Mouse (Mus musculus): ENCODE results near the gene Upf1. TPM values are rescaled to one million over a fixed set of nuclear protein-coding genes. Genes with fewer than 3 reads are reported as not detected.

Gene Upf1
- 7.2 and 8.6 TPM in 2 replicates for polyA plus RNA-seq (2015; fragmentation: Nextera tagmentation; extraction: Ambion mirVana)

DNA sequence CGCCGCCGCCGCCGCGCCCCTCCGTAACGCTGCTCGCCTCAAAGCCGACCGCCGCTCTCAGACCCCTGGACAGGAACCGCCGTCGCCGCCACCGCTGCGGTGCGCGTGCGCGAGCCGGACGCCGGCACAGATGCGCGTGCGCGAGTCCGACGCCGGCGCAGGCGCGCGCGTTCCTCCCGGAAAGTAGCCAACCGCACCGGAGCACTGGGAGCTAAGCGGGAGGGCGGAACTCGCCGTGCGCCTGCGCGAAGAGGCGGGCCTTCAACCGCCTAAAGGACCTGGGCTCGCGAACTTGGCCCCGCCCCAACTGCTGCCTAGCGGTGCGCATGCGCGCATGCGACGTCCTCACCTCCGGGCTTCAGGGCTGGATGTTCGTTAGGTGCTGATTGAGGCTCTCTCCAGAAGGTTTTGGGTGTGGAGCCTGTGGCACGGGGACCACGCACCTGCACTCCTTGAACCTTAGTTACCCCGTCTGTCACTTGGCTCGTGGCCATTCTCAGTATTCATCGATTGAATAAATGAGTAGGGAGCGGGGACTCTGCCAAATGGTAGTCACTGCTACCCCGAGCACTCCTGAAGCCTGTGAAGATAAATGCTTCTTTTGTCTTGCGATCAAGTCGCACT lies at the start of gene Upf1:
Gene Upf1 (minus strand): TSS at position 85 of the 624 bp plus-strand sequence.

GRCm38 (mm10) chr8:70373397-70374317 lies 20.6 kb upstream of the Upf1 start, which contains the start of gene Comp:
Gene Comp, plus strand, starts transcription at chr8:70373558.

DNA sequence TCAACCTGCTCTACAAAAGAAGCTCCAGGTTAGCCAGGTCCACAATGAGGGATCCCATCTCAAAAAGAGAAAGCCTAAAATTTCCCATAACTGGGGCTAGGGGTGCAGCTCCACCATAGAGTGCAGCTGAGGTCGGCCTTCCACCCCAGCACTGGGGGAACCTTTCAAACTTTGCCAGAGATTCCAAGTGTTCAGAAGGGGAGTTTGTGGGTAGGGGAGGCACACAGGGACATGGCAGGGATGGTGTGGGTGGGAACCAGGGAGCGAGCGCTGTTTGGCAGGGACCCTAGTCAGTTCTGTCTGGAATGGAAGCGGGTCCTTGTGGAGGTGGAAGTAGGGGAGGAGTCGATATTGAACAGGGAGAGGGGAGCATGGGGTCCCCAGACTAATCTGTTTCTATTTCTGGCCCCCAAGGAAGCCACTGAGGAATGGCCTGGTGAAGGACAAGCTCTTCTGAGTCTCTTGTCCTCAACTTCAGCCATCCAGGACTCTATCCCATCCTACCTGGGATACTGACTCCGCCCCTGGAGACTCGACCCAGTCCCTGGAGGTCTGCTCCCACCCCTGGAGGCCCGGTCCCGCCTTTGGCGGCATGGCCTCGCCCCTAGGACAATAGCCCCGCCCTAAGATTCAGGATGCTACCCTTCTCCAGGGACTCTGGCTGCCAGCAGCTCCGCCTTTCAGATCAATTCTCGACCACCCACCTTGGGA lies 23.8 kb downstream of the Upf1 start, which contains the start of gene Gdf1:
Gene Gdf1 (plus strand): TSS at position 694 of the 711 bp plus-strand sequence.

GRCm38 (mm10) chr8:70315624-70316510 lies 37.2 kb downstream of the Upf1 start, which contains the start of gene Cers1:
Gene Cers1, plus strand, starts transcription at chr8:70315775.

DNA sequence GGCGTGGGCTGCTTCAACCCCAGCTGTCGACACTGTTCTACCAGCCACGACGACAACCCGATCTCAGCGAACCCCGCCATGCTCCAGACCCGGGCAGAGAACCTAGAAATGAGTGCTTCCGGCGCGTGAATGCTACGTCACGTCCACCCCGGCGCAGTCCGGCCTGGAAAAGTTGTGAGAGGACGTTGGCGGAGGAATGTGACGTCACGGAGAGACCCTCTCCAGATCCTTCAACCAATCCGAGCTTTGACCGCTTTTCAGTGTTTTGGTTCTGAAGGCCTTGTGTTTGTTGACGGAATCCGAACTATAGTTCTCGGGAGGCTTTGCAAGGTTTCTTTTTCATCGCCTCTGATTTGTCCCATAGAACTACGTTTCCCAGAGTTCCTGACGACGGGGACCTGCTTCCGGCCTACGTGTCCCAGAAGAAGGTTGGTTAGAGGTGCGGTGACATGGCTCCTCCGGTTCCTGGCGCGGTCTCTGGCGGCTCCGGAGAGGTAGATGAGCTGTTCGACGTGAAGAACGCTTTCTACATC lies 50.7 kb downstream of the Upf1 start, which contains the start of the genes Ddx49 and Cope:
Gene Ddx49 (minus strand): TSS at position 132 of the 533 bp plus-strand sequence.
Gene Cope (plus strand): TSS at position 161 of the 533 bp plus-strand sequence.

GRCm38 (mm10) chr8:70282603-70283135 lies 70.4 kb downstream of the Upf1 start, which contains the start of gene Homer3:
Gene Homer3, plus strand, starts transcription at chr8:70282827.

Other genes with a start within 250 kb of the Upf1 start
- gene Ncan, start 232.4 kb downstream of the Upf1 start, polyA plus RNA-seq (2015; fragmentation: Nextera tagmentation; extraction: Ambion mirVana) = 0.01 TPM in 2 replicates
- gene Nr2c2ap, start 221.9 kb downstream of the Upf1 start, polyA plus RNA-seq (2015; fragmentation: Nextera tagmentation; extraction: Ambion mirVana) = 9.9 and 13.2 TPM in 2 replicates
- 10.4 and 10.5 TPM in 2 replicates for gene Rfxank, start 214.1 kb downstream of the Upf1 start, polyA plus RNA-seq (2015; fragmentation: Nextera tagmentation; extraction: Ambion mirVana)
- gene Borcs8, start 213.8 kb downstream of the Upf1 start, polyA plus RNA-seq (2015; fragmentation: Nextera tagmentation; extraction: Ambion mirVana) = 23.9 and 24.5 TPM in 2 replicates
- 0.35 and 0.50 TPM in 2 replicates for gene Mef2b, start 213.6 kb downstream of the Upf1 start, polyA plus RNA-seq (2015; fragmentation: Nextera tagmentation; extraction: Ambion mirVana)
- 57.1 and 62.8 TPM in 2 replicates for gene Tmem161a, start 180.9 kb downstream of the Upf1 start, polyA plus RNA-seq (2015; fragmentation: Nextera tagmentation; extraction: Ambion mirVana)
- gene Slc25a42, start 141.0 kb downstream of the Upf1 start, polyA plus RNA-seq (2015; fragmentation: Nextera tagmentation; extraction: Ambion mirVana) = 11.5 and 12.0 TPM in 2 replicates
- gene Sugp2, start 119.1 kb downstream of the Upf1 start, polyA plus RNA-seq (2015; fragmentation: Nextera tagmentation; extraction: Ambion mirVana) = 16.0 and 16.7 TPM in 2 replicates
- gene Armc6, start 118.8 kb downstream of the Upf1 start, polyA plus RNA-seq (2015; fragmentation: Nextera tagmentation; extraction: Ambion mirVana) = 18.4 and 19.5 TPM in 2 replicates
- 10.6 and 15.7 TPM in 2 replicates for gene Homer3, start 70.5 kb downstream of the Upf1 start, polyA plus RNA-seq (2015; fragmentation: Nextera tagmentation; extraction: Ambion mirVana)
- 22.4 and 27.8 TPM in 2 replicates for gene Ddx49, start 50.8 kb downstream of the Upf1 start, polyA plus RNA-seq (2015; fragmentation: Nextera tagmentation; extraction: Ambion mirVana)
- gene Cope, start 50.8 kb downstream of the Upf1 start, polyA plus RNA-seq (2015; fragmentation: Nextera tagmentation; extraction: Ambion mirVana) = 216 and 248 TPM in 2 replicates
- 18.4 and 21.9 TPM in 2 replicates for gene Cers1, start 37.5 kb downstream of the Upf1 start, polyA plus RNA-seq (2015; fragmentation: Nextera tagmentation; extraction: Ambion mirVana)
- gene Gdf1, start 23.5 kb downstream of the Upf1 start, polyA plus RNA-seq (2015; fragmentation: Nextera tagmentation; extraction: Ambion mirVana) = 4.1 and 4.4 TPM in 2 replicates
- 0.58 and 5.8 TPM in 2 replicates for gene Comp, start 20.3 kb upstream of the Upf1 start, polyA plus RNA-seq (2015; fragmentation: Nextera tagmentation; extraction: Ambion mirVana)
- gene Crtc1, start 86.3 kb upstream of the Upf1 start, polyA plus RNA-seq (2015; fragmentation: Nextera tagmentation; extraction: Ambion mirVana) = 6.5 and 7.8 TPM in 2 replicates
- gene Klhl26, start 123.7 kb upstream of the Upf1 start, polyA plus RNA-seq (2015; fragmentation: Nextera tagmentation; extraction: Ambion mirVana) = 8.6 and 8.7 TPM in 2 replicates
- 0.12 TPM in 1 of 2 replicates, not detected in the other for gene Tmem59l, start 134.1 kb upstream of the Upf1 start, polyA plus RNA-seq (2015; fragmentation: Nextera tagmentation; extraction: Ambion mirVana)
- gene Crlf1, start 139.9 kb upstream of the Upf1 start, polyA plus RNA-seq (2015; fragmentation: Nextera tagmentation; extraction: Ambion mirVana) = 4.2 and 4.5 TPM in 2 replicates
- gene Rex1bd, start 153.5 kb upstream of the Upf1 start, polyA plus RNA-seq (2015; fragmentation: Nextera tagmentation; extraction: Ambion mirVana) = 123 and 148 TPM in 2 replicates
- gene Uba52, start 157.5 kb upstream of the Upf1 start, polyA plus RNA-seq (2015; fragmentation: Nextera tagmentation; extraction: Ambion mirVana) = 788 and 817 TPM in 2 replicates
- 144 and 162 TPM in 2 replicates for gene Fkbp8, start 174.4 kb upstream of the Upf1 start, polyA plus RNA-seq (2015; fragmentation: Nextera tagmentation; extraction: Ambion mirVana)
- gene Kxd1, start 174.7 kb upstream of the Upf1 start, polyA plus RNA-seq (2015; fragmentation: Nextera tagmentation; extraction: Ambion mirVana) = 64.4 and 69.8 TPM in 2 replicates
- gene Ell, start 186.2 kb upstream of the Upf1 start, polyA plus RNA-seq (2015; fragmentation: Nextera tagmentation; extraction: Ambion mirVana) = 11.2 and 11.9 TPM in 2 replicates
- 31.7 and 32.2 TPM in 2 replicates for gene Isyna1, start 241.1 kb upstream of the Upf1 start, polyA plus RNA-seq (2015; fragmentation: Nextera tagmentation; extraction: Ambion mirVana)